Mouse (Mus musculus): ENCODE results near the gene Pigb.

Pigb gene

GRCm38 (mm10) chr9:73045711-73046110 is 5.5 kb upstream of the Pigb start:
- no peak for DNase-seq (ENCODE audit: low read depth, low spot score)

- DNase-seq (ENCODE audit: low read depth, low spot score): no peak
These were observed 5.0 kb upstream of the Pigb start for GRCm38 (mm10) chr9:73045204-73045603.

GRCm38 (mm10) chr9:73044146-73045079 is 4.2 kb upstream of the Pigb start, which contains the start of gene Rab27a:
Gene Rab27a, plus strand, starts transcription at chr9:73044854.
- DNase-seq (ENCODE audit: low read depth, low spot score): no peak

GRCm38 (mm10) chr9:73039222-73039945 is 794 bp downstream of the Pigb start:
- DNase-seq (ENCODE audit: low read depth, low spot score): peak; percentile 81

- no peak for DNase-seq (ENCODE audit: low read depth, low spot score)
These were observed 6.8 kb downstream of the Pigb start for GRCm38 (mm10) chr9:73033406-73033805.

GRCm38 (mm10) chr9:73031421-73031820 is 8.8 kb downstream of the Pigb start:
- DNase-seq (ENCODE audit: low read depth, low spot score): no peak

- DNase-seq (ENCODE audit: low read depth, low spot score): no peak
These were observed 9.7 kb downstream of the Pigb start for GRCm38 (mm10) chr9:73030443-73030842.

- no peak for DNase-seq (ENCODE audit: low read depth, low spot score)
These were observed 14.2 kb downstream of the Pigb start for GRCm38 (mm10) chr9:73025818-73026636.

GRCm38 (mm10) chr9:73020566-73021097 is 19.5 kb downstream of the Pigb start:
- DNase-seq (ENCODE audit: low read depth, low spot score): no peak

GRCm38 (mm10) chr9:73019841-73020240 is 20.3 kb downstream of the Pigb start:
- DNase-seq (ENCODE audit: low read depth, low spot score): no peak

GRCm38 (mm10) chr9:73014724-73015123 is 25.5 kb downstream of the Pigb start:
- no peak for DNase-seq (ENCODE audit: low read depth, low spot score)

GRCm38 (mm10) chr9:73012629-73013028 is 27.5 kb downstream of the Pigb start:
- DNase-seq (ENCODE audit: low read depth, low spot score): no peak

GRCm38 (mm10) chr9:73008384-73008783 is 31.8 kb downstream of the Pigb start:
- DNase-seq (ENCODE audit: low read depth, low spot score): no peak

GRCm38 (mm10) chr9:73006175-73006574 is 34.0 kb downstream of the Pigb start:
- no peak for DNase-seq (ENCODE audit: low read depth, low spot score)

- no peak for DNase-seq (ENCODE audit: low read depth, low spot score)
These were observed 35.1 kb downstream of the Pigb start for GRCm38 (mm10) chr9:73005106-73005505.

GRCm38 (mm10) chr9:73004076-73004475 is 36.1 kb downstream of the Pigb start:
- no peak for DNase-seq (ENCODE audit: low read depth, low spot score)

GRCm38 (mm10) chr9:73002177-73002576 is 38.0 kb downstream of the Pigb start:
- DNase-seq (ENCODE audit: low read depth, low spot score): no peak

GRCm38 (mm10) chr9:73001314-73002011 is 38.7 kb downstream of the Pigb start:
- no peak for DNase-seq (ENCODE audit: low read depth, low spot score)

- no peak for DNase-seq (ENCODE audit: low read depth, low spot score)
These were observed 39.7 kb downstream of the Pigb start for GRCm38 (mm10) chr9:73000487-73000886.

GRCm38 (mm10) chr9:72996806-72997205 is 43.4 kb downstream of the Pigb start:
- DNase-seq (ENCODE audit: low read depth, low spot score): no peak

- no peak for DNase-seq (ENCODE audit: low read depth, low spot score)
These were observed 44.0 kb downstream of the Pigb start for GRCm38 (mm10) chr9:72996167-72996566.
